Mouse (Mus musculus): ENCODE results near the gene Tgfbr3l. TPM values are rescaled to one million over a fixed set of nuclear protein-coding genes. Genes with fewer than 3 reads are reported as not detected.
A peak's percentile ranks its signal among the peaks of the same experiment; 100 is the strongest.

Gene Tgfbr3l
- polyA plus RNA-seq, 1 experiment: 18.7 TPM

DNA sequence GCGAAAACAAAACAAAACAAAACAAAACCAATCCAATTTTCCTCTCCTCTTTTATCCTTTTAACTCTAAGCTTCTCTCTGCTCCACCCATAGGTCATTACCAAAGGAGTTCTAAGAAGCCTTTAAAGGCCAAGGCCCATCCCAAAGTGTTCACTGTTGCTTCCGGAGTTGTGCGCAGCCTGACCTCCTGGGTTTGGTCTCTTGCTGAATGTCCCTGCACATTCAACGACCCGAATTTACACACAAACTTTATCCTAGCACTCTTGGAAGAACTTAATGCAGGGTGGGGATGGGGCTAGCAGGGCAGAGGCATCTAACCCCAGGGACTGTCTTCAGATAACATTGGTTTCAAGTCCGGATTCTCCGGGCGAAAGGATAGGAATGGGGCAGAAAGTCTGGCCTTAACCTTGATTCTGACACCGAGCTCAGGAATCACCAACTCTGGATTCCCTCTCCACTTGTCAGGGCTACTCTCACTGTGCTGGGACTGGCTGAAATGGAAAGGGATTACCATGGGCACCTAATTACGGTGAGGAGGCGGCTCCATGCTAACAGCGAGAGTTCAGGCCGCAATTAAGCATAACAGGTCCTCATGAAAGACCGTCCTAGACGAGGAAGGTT, 10.1 kb upstream of the Tgfbr3l start:
- TF ChIP-seq POLR2A (IDR thresholded peaks at IDR 0.05; ENCODE audit: low read depth, low read length) (no peak), CTCF (conservative IDR thresholded peaks at IDR 0.05; ENCODE audit: insufficient read depth, insufficient read length, low read depth, low read length) (no peak)
- 10% methylated on average over 15 of the region's 15 CpGs for WGBS
- peak; percentile 62 for DNase-seq
- Histone ChIP-seq H3K27me3 (replicated peaks; ENCODE audit: control insufficient read depth, insufficient read depth, low read length) (no peaks in the 10 kb centered on the region), H3K4me3 (ENCODE audit: insufficient read depth, low read depth, low read length) (peak overlapping the region; percentile 65), H3K36me3 (ENCODE audit: control insufficient read depth, insufficient read depth, low read length) (no peaks in the 10 kb centered on the region), H3K4me1 (ENCODE audit: control insufficient read depth, insufficient read depth, low read length) (peaks cover 15% of the 10 kb centered on the region), H3K27ac (ENCODE audit: insufficient read depth, low read depth, low read length) (peak overlapping the region; percentile 81)

DNA sequence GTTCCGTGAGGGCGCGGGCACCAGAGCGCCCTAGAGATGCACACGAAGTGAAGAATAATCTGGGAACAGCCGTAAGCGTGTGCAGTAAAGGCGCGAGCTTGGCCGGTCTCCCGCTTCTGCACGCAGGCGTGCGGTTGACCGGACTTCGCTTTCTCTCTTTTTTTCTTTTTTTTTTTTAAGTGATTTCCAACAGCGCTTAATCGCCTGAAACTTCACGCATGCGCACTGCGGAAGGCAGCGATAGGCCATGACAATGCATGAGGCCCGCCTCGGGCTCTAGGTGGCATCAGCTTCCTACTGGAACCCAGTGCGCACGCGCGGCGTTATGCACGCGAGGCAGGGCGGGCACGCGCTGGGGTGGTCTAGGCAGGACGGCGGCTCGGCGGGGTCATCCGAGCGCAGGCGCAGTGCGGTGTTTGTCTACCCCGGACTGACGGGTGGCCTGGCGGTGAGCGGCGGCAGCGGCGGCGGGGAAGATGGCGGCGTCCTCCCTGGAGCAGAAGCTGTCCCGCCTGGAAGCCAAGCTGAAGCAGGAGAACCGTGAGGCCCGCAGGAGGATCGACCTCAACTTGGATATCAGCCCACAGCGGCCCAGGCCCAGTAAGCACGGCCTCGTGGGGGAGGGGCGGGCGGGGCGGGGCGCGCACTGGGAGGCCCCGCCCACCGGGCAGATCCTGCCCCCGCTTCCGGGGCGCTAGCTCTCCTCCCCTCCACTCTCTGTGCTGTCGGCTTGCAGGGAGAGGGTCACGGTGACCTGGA, 9.4 kb upstream of the Tgfbr3l start, which contains the start of the genes Map2k7 and Gm49320:
Gene Map2k7 (plus strand): TSS at position 307 of the 759 bp plus-strand sequence.
Gene Gm49320 (plus strand): TSS at position 432 of the 759 bp plus-strand sequence.
- Histone ChIP-seq H3K4me3 (ENCODE audit: insufficient read depth, low read depth, low read length) (peak within 1 kb of the TSS; percentile 65), H3K27me3 (replicated peaks; ENCODE audit: control insufficient read depth, insufficient read depth, low read length) (no peaks in the 10 kb centered on the region), H3K27ac (ENCODE audit: insufficient read depth, low read depth, low read length) (peak within 1 kb of the TSS; percentile 91), H3K36me3 (ENCODE audit: control insufficient read depth, insufficient read depth, low read length) (no peaks in the 10 kb centered on the region), H3K4me1 (ENCODE audit: control insufficient read depth, insufficient read depth, low read length) (peaks cover 15% of the 10 kb centered on the region)
- TF ChIP-seq POLR2A (IDR thresholded peaks at IDR 0.05; ENCODE audit: low read depth, low read length): peak; percentile 12
- peak; percentile 39 for TF ChIP-seq CTCF (conservative IDR thresholded peaks at IDR 0.05; ENCODE audit: insufficient read depth, insufficient read length, low read depth, low read length)
- WGBS: under 1% methylated on average over 69 of the region's 71 CpGs
- peak; percentile 100 for DNase-seq

DNA sequence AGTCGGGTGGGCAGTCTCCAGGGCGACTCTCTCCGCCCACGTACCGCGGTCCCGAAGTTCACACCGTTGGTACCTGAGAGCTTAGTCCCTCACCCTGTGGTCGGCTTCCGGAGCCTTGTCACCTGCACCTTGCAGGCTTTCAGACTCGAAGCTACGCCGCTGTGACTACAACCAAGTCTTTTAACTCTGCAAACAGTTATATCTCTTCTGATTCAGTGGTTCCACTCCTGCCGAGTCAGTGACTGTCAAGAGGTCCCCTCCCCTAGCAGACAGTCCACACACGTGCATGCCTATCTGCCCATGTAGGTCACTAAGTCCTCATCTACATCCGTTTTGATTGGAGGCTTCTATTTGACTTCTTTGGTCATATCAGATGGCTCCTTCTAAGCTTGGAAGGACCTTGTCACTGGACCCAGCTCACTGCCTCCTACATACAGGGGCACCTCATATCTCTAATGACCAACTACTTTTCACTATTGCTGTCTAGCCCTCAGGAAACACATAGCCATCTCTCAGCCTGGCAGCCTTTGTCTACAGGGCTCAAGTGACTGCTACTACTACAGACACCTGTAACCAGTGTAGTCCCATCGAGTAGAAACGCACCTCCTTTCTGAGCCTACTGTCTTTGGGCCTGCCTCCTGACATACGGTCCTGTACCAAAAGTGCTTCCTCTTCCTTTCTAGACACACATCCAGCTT, 8.7 kb upstream of the Tgfbr3l start:
- 8% methylated on average over 19 of the region's 19 CpGs for WGBS
- TF ChIP-seq POLR2A (IDR thresholded peaks at IDR 0.05; ENCODE audit: low read depth, low read length): no peak
- TF ChIP-seq CTCF (conservative IDR thresholded peaks at IDR 0.05; ENCODE audit: insufficient read depth, insufficient read length, low read depth, low read length): no peak
- peaks cover 15% of the 10 kb centered on the region for H3K4me1 ChIP-seq (ENCODE audit: control insufficient read depth, insufficient read depth, low read length)
- no peak for DNase-seq
- no peaks in the 10 kb centered on the region for H3K27me3 ChIP-seq (replicated peaks; ENCODE audit: control insufficient read depth, insufficient read depth, low read length)
- peak overlapping the region; percentile 65 for H3K27ac ChIP-seq (ENCODE audit: insufficient read depth, low read depth, low read length)
- H3K36me3 ChIP-seq (ENCODE audit: control insufficient read depth, insufficient read depth, low read length): no peaks in the 10 kb centered on the region
- peak overlapping the region; percentile 65 for H3K4me3 ChIP-seq (ENCODE audit: insufficient read depth, low read depth, low read length)

DNA sequence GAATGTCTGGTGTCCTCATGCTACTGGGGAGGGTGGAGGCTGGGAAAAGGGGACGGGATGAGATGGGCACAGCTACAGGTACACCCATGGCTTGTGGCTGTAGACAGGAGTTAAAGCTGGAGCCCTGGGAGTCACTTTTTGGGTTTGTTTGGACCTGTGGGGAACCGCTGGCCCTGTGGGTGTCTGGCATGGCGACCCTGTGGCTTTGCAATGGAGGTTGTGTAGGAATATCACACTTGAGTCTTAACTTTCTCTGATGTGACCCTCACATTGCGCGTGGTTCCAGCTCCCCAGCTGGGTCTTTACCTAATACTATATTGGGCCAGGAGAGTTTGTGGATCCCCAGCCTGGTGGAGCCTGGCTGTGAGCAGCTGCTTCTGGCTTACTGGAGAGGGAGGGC, 3.0 kb upstream of the Tgfbr3l start:
- Histone ChIP-seq H3K4me1 (ENCODE audit: control insufficient read depth, insufficient read depth, low read length) (peaks cover 2% of the 10 kb centered on the region; the same call in 1 of the 2 replicates), H3K36me3 (ENCODE audit: control insufficient read depth, insufficient read depth, low read length) (no peaks in the 10 kb centered on the region; the same call in 1 of the 2 replicates), H3K27me3 (replicated peaks; ENCODE audit: control insufficient read depth, insufficient read depth, low read length) (no peaks in the 10 kb centered on the region), H3K4me3 (ENCODE audit: insufficient read depth, low read depth, low read length) (no peak overlapping the region), H3K27ac (ENCODE audit: insufficient read depth, low read depth, low read length) (no peak overlapping the region)
- DNase-seq: no peak
- TF ChIP-seq CTCF (conservative IDR thresholded peaks at IDR 0.05; ENCODE audit: insufficient read depth, insufficient read length, low read depth, low read length) (no peak), POLR2A (IDR thresholded peaks at IDR 0.05; ENCODE audit: low read depth, low read length) (no peak)
- WGBS: 95% methylated on average over 5 of the region's 5 CpGs

DNA sequence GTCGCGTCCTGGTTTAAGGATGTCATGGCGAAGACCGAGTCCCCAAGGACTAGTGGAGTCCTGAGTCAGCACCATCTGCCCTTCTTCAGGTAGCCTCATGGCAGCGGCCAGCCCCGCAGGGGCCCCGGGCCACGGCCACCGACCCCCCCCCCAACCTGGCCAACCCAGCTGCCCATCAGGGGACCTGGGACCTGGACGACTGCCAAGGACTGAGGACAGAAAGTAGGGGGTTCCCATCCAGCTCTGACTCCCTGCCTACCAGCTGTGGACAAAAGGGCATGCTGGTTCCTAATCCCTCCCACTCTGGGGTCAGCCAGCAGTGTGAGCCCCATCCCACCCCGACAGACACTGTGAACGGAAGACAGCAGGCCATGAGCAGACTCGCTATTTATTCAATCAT, 2.3 kb upstream of the Tgfbr3l start:
- TF ChIP-seq POLR2A (IDR thresholded peaks at IDR 0.05; ENCODE audit: low read depth, low read length): no peak
- TF ChIP-seq CTCF (conservative IDR thresholded peaks at IDR 0.05; ENCODE audit: insufficient read depth, insufficient read length, low read depth, low read length): no peak
- Histone ChIP-seq H3K36me3 (ENCODE audit: control insufficient read depth, insufficient read depth, low read length) (no peaks in the 10 kb centered on the region; the same call in 1 of the 2 replicates), H3K4me3 (ENCODE audit: insufficient read depth, low read depth, low read length) (no peak overlapping the region), H3K27ac (ENCODE audit: insufficient read depth, low read depth, low read length) (no peak overlapping the region), H3K27me3 (replicated peaks; ENCODE audit: control insufficient read depth, insufficient read depth, low read length) (no peaks in the 10 kb centered on the region), H3K4me1 (ENCODE audit: control insufficient read depth, insufficient read depth, low read length) (no peaks in the 10 kb centered on the region)
- 82% methylated on average over 13 of the region's 13 CpGs for WGBS
- no peak for DNase-seq

DNA sequence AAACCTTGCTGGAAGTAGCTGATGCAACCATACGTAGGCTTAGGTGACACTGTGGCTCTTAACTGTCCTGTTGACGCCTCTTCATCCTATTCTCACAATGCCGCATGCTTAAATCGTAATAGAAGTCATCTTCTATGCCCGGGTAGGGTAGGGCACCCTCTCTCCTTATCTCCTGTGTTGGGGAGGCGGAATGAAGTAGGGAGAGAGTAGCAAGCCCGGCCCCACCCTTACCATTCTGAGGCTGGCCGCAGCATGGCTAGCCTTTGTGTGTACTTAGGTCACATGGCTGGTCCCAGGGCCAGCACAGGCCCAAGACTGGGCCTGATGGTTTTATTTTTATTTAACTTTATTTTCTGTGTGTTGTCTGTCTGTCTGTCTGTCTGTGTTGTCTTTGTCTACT, 773 bp upstream of the Tgfbr3l start:
- Histone ChIP-seq H3K36me3 (ENCODE audit: control insufficient read depth, insufficient read depth, low read length) (no peaks in the 10 kb centered on the region; the same call in 1 of the 2 replicates), H3K27ac (ENCODE audit: insufficient read depth, low read depth, low read length) (no peak overlapping the region), H3K27me3 (replicated peaks; ENCODE audit: control insufficient read depth, insufficient read depth, low read length) (no peaks in the 10 kb centered on the region), H3K4me3 (ENCODE audit: insufficient read depth, low read depth, low read length) (no peak overlapping the region), H3K4me1 (ENCODE audit: control insufficient read depth, insufficient read depth, low read length) (no peaks in the 10 kb centered on the region)
- WGBS: 89% methylated on average over 8 of the region's 8 CpGs
- DNase-seq: no peak
- TF ChIP-seq CTCF (conservative IDR thresholded peaks at IDR 0.05; ENCODE audit: insufficient read depth, insufficient read length, low read depth, low read length) (no peak), POLR2A (IDR thresholded peaks at IDR 0.05; ENCODE audit: low read depth, low read length) (no peak)
